Mouse (Mus musculus) midbrain, embryonic 11.5 days (tissue): Measurements from ENCODE around the gene Polr2g. TPM values are rescaled to one million over a fixed set of nuclear protein-coding genes. Genes with fewer than 3 reads are reported as not detected.

Source experiments
- ATAC-seq: fragments of 200-750 bp; cut with Nextera tagmentation; 2 replicates; pipeline ENCODE4 v1.8.0; 2017; ENCODE audit warnings: moderate TSS enrichment, moderate library complexity; ENCODE audit not compliant: low FRiP score
- DNase-seq: peaks from one replicate; pipeline ENCODE4 v3.0.0; 2015; ENCODE audit warnings: low spot score; ENCODE audit errors: missing footprints
- H3K27ac ChIP-seq: fragments of 300-500 bp; sonication (generic); 2 replicates; pipeline ENCODE4 v1.5.1; 2014; ENCODE audit warnings: low read depth, low read length
- H3K27me3 ChIP-seq: fragments of 300-500 bp; sonication (generic); 2 replicates; pipeline ENCODE4 v1.6.1; 2014; ENCODE audit warnings: mild to moderate bottlenecking, low read length, moderate library complexity, mixed read lengths; ENCODE audit not compliant: control insufficient read depth, insufficient read depth
- H3K36me3 ChIP-seq: fragments of 300-500 bp; sonication (generic); 2 replicates; pipeline ENCODE4 v1.6.1; 2014; ENCODE audit warnings: mild to moderate bottlenecking, low read length, moderate library complexity, mixed read lengths; ENCODE audit not compliant: control insufficient read depth, insufficient read depth
- H3K4me1 ChIP-seq: fragments of 300-500 bp; sonication (generic); 2 replicates; pipeline ENCODE4 v1.6.1; 2014; ENCODE audit warnings: low read length; ENCODE audit not compliant: control insufficient read depth, insufficient read depth
- H3K4me2 ChIP-seq: fragments of 300-500 bp; sonication (generic); 2 replicates; pipeline ENCODE4 v1.6.1; 2014; ENCODE audit warnings: mild to moderate bottlenecking, moderate library complexity
- H3K4me3 ChIP-seq: fragments of 300-500 bp; sonication (generic); 2 replicates; pipeline ENCODE4 v1.5.1; 2014; ENCODE audit warnings: low read depth, low read length
- H3K9ac ChIP-seq: fragments of 300-500 bp; sonication (generic); 2 replicates; pipeline ENCODE4 v1.6.1; 2014; ENCODE audit warnings: low read length
- H3K9me3 ChIP-seq: fragments of 300-500 bp; sonication (generic); 2 replicates; pipeline ENCODE4 v1.6.1; 2016; ENCODE audit warnings: low read length; ENCODE audit not compliant: control insufficient read depth
- WGBS: fragments of 180-500 bp; shearing (Covaris S2); extraction: QIAGEN DNeasy Blood & Tissue Kit; methylation state at CpG from one replicate; pipeline ENCODE4 v1.1.7; 2014; 5-methylcytosine and 5-hydroxymethylcytosine counted together
- polyA plus RNA-seq: library from polyadenylated mRNA; unstranded; fragments of >200 nt; fragmentation: Nextera tagmentation; extraction: Ambion mirVana; gene quantifications from 2 replicates; pipeline ENCODE4 v1.2.1, GENCODE M21; 2014

Gene Polr2g
- polyA plus RNA-seq = 169 and 177 TPM in 2 replicates

DNA sequence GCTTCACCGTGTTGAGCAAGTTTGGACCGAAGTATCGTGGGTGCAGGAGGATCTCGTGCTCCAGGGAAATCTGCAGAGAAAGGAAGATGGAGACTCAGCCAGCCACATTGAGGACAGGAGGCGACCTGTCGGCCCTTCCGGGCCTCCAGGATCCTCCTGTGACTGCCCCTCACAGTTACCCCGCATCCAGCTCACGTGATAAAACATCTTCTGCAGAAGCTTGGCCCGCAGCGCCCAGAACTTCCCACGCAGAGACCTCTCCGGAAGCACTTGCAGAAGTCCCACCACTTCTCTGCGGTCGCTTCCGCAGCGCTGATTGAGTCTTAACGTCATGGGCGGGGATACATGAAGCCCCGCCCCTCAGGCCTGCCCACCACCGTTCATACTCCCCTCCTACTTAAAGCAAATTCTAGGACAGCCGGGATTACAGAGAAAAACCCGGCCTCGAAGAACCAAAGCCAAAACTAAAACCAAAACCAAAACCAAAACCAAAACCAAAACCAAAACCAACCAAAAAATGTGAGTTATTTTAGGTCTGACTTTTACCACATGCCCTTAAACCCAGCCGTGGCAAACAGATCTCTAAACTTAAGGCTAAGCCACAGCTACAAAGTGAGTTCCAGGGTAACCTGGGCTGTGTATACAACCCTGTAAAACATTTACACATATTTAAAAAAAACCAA is at the start of gene Polr2g:
Polr2g (minus strand) TSS at position 314 of the 683 bp plus-strand sequence.
- Histone ChIP-seq H3K9ac (peak within 1 kb of the TSS; percentile 84), H3K4me3 (peak within 1 kb of the TSS; percentile 75), H3K4me2 (peak within 1 kb of the TSS; percentile 88), H3K9me3 (no peaks in the 10 kb centered on the region), H3K4me1 (peaks cover 11% of the 10 kb centered on the region), H3K27ac (no peak within 1 kb of the TSS), H3K27me3 (no peaks in the 10 kb centered on the region), H3K36me3 (peaks cover 7% of the 10 kb centered on the region)
- 2% methylated on average over 25 of the region's 25 CpGs for WGBS
- peak; percentile 79 for ATAC-seq
- peak; percentile 99 for DNase-seq

- Histone ChIP-seq H3K27ac (no peak overlapping the region), H3K9me3 (no peaks in the 10 kb centered on the region), H3K4me2 (no peak overlapping the region), H3K27me3 (no peaks in the 10 kb centered on the region), H3K36me3 (peaks cover 15% of the 10 kb centered on the region), H3K9ac (no peak overlapping the region), H3K4me3 (no peak overlapping the region), H3K4me1 (peaks cover 14% of the 10 kb centered on the region)
- 71% methylated on average over 5 of the region's 5 CpGs for whole genome bisulfite sequencing
- ATAC-seq (no peak), DNase-seq (peak; percentile 92)
Observed at GRCm38 (mm10) chr19:8844371-8845129, 46.2 kb upstream of the Polr2g start.

DNA sequence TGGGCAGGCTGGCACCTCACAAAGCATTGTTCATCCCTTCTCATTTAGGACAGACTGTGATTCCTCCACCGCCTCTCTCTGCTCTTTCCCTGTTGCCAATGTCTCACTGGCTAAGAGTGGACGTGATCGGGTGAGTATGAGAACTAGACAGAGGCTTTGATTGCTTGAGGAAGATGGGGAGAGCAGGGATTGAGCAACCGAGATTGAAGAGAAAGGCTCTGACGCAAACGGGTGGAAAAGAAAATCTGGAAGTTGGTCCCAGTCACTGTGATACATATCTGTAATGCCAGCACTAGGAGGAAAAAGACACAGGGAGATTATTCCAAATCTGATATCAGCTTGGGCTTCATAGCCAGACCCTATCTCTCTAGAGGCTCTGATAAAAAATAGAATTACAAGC is 44.6 kb upstream of the Polr2g start:
- DNase-seq = no peak
- WGBS = 88% methylated on average over 6 of the region's 6 CpGs
- no peak for ATAC-seq
- peaks cover 27% of the 10 kb centered on the region for H3K4me1 ChIP-seq
- H3K27ac ChIP-seq = no peak overlapping the region
- H3K27me3 ChIP-seq = no peaks in the 10 kb centered on the region
- no peak overlapping the region for H3K4me3 ChIP-seq
- H3K36me3 ChIP-seq = peaks cover 12% of the 10 kb centered on the region; the same call in 1 of the 2 replicates
- H3K9ac ChIP-seq = no peak overlapping the region
- no peaks in the 10 kb centered on the region for H3K9me3 ChIP-seq
- no peak overlapping the region for H3K4me2 ChIP-seq

DNA sequence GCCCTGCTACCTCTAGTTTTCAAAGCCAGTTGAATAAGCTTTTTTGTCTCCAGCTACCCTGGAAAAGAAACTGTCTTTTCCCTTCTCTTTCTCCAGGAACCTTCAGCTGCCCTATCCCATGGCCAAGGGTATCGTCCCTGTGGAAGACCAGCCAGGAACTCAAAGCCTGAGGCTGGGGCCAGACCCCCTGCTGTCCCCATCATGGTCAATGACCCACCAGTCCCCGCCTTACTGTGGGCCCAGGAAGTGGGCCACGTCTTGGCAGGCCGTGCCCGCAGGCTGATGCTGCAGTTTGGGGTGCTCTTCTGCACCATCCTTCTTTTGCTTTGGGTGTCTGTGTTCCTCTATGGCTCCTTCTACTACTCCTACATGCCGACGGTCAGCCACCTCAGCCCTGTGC is 42.6 kb upstream of the Polr2g start:
- Histone ChIP-seq H3K27me3 (no peaks in the 10 kb centered on the region), H3K9me3 (no peaks in the 10 kb centered on the region), H3K27ac (no peak overlapping the region), H3K4me1 (peaks cover 27% of the 10 kb centered on the region), H3K4me3 (peak overlapping the region; percentile 46), H3K36me3 (peaks cover 2% of the 10 kb centered on the region; the same call in 1 of the 2 replicates), H3K4me2 (peak overlapping the region; percentile 80), H3K9ac (peak overlapping the region; percentile 74)
- 88% methylated on average over 7 of the region's 7 CpGs for WGBS
- ATAC-seq = no peak
- no peak for DNase-seq

DNA sequence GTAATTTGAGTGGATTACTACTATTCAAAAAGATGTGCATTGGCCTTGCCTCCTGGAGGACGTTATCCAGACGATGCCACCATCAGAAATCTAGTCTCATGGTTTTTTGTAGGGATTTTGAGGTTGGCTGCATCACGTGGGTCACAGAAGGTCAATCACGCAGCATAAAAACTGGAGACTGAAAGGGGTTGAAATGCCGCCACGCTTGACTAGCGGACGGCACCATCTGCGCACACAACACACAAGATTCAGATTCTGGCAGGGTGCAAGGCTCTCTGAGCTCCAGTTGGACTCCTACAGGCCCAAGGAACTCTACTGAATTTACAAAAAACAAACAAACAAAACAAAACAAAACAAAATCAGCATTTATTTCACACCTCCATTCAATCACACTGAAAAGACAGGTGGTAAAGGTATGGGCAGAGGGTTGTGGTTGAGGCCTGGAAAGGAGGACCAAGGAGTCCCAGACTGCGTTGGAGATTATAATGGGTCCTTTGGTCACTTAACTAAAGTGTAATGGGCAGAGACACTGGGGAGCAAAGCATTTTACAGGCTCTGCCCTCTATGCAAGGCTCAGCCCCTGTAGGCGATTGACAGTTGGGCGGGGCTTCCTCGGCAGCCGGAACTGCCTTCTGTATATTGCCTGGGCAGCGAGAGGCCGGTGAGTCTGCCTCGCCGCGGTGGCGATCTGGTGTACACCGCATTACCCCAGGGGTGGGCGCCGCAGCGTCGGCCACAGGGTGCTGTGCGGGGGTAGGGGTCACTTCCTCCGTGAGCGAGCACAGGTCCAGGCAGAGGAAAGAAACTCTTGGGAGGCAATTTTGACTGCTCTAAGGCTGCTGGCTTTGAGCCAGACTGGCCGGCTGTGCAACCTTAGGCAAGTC is 41.8 kb upstream of the Polr2g start:
- peak; percentile 49 for ATAC-seq

GRCm38 (mm10) chr19:8839103-8839907 is 40.9 kb upstream of the Polr2g start, which contains the start of gene Gng3:
Gene Gng3 (minus strand): TSS chr19:8839194.
- DNase-seq = peak; percentile 95
- Histone ChIP-seq H3K27ac (peak within 1 kb of the TSS; percentile 86), H3K9ac (peak within 1 kb of the TSS; percentile 74), H3K9me3 (no peaks in the 10 kb centered on the region), H3K4me2 (peak within 1 kb of the TSS; percentile 80), H3K4me1 (peaks cover 27% of the 10 kb centered on the region), H3K27me3 (no peaks in the 10 kb centered on the region), H3K36me3 (peaks cover 6% of the 10 kb centered on the region; the same call in 1 of the 2 replicates), H3K4me3 (peak within 1 kb of the TSS; percentile 46)
- 35% methylated on average over 11 of the region's 11 CpGs for WGBS
- peak; percentile 83 for ATAC-seq

More for the DNA sequence above, 41.8 kb upstream of the Polr2g start:
- H3K27me3 ChIP-seq = no peaks in the 10 kb centered on the region
- peak overlapping the region; percentile 56 for H3K27ac ChIP-seq
- H3K4me3 ChIP-seq = peak overlapping the region; percentile 46
- H3K4me1 ChIP-seq = peaks cover 27% of the 10 kb centered on the region
- H3K4me2 ChIP-seq = peak overlapping the region; percentile 80
- H3K9ac ChIP-seq = peak overlapping the region; percentile 74
- DNase-seq = peak; percentile 94
- 18% methylated on average over 29 of the region's 29 CpGs for WGBS
- 0 out of 2 replicates have a peak, but pooled peaks cover 2% of the 10 kb centered on the region for H3K36me3 ChIP-seq
- no peaks in the 10 kb centered on the region for H3K9me3 ChIP-seq

DNA sequence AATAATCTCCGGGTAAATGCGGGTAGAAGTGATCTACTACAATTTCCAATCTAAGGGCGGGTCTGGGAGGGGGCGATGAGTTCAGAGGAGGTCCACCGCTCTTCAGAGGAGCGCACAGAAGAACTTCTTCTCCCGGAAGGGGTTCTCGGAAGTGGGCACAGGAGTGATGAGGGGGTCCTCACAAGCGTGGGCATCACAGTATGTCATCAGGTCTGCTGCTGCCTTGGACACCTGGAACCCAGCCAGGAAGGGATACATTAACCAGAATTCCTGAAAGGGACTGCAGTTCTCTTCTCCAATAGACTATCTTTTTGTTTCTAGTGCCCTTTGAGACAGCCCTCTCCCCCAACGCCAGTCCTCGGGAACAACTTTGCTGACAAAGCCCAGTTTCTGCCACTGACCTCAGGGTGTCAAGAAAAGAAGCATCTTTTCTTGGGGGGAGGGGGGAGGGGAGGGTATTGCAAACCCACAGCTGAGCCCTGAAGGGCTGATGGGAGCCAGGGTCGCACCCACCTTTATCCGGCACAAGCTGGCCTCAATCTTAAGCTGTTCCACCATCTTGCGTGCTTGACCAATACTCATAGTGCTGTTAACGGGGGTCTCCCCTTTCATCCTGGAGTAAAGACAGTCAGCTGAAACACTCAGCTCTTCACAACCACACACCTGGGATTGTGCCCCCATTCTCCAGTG is 39.8 kb upstream of the Polr2g start:
- H3K4me1 ChIP-seq = peaks cover 27% of the 10 kb centered on the region
- H3K4me3 ChIP-seq = peak overlapping the region; percentile 46
- peak overlapping the region; percentile 86 for H3K27ac ChIP-seq
- H3K27me3 ChIP-seq = no peaks in the 10 kb centered on the region
- peak overlapping the region; percentile 80 for H3K4me2 ChIP-seq
- ATAC-seq (peak; percentile 11; the same call in 1 of the 2 replicates), DNase-seq (no peak)
- H3K9ac ChIP-seq = peak overlapping the region; percentile 74
- WGBS = 16% methylated on average over 15 of the region's 15 CpGs
- peaks cover 7% of the 10 kb centered on the region for H3K36me3 ChIP-seq
- H3K9me3 ChIP-seq = no peaks in the 10 kb centered on the region
